Mouse (Mus musculus): Measurements from ENCODE around the gene 1700020L24Rik. TPM values are rescaled to one million over a fixed set of nuclear protein-coding genes. Genes with fewer than 3 reads are reported as not detected.

The 1700020L24Rik gene
- total RNA-seq (2021) = 0.37 and 0.75 TPM in 2 replicates
- long read RNA-seq, experiment 1, partial matches to known transcripts = 0 of 1 reads
- long read RNA-seq, experiment 1, other reads (novel, unspliced or antisense) = 1 of 1 reads
- long read RNA-seq, experiment 2 = 0 reads

DNA sequence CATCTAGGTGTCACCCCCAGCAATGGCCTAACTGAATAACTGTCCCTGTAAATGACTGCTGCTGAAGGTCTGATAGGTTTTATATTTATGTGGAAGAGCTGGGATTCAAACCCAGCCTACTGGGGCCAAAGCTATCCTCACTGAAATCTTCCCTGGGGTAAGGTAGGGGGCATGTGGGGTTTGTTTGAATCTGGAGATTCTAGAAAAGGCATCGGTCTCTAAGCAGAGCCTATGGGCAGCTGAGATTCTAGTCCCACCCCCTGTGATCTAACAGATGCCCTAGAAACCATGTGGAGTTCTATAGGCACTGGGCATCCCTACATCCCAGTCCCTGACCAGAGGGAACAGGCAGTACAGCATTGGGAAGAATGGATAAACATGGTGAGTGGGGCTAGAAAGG, at the start of gene 1700020L24Rik:
Gene 1700020L24Rik, plus strand, starts transcription at position 301 of the 400 bp plus-strand sequence.
- DNase-seq = no peak

DNA sequence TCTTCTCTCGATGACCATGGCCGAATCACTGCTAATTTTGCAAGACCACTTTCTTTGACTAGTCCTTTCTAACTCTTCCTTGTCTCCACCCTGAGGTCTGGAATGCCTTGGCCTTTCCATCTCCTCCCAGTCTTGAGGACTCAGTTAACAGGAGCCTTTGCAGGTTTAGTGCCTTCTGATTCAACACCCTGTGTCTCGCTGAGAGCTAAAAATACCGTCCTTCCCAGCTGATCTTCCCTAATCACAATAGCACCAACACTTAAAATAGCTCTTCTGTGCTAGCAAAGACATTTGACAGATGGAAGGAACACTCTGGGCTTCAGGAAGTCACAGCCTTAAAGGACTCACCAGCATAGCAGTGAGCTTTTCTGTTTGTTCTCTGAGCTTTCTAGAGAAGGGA, 44.4 kb upstream of the 1700020L24Rik start:
- no peak for DNase-seq

DNA sequence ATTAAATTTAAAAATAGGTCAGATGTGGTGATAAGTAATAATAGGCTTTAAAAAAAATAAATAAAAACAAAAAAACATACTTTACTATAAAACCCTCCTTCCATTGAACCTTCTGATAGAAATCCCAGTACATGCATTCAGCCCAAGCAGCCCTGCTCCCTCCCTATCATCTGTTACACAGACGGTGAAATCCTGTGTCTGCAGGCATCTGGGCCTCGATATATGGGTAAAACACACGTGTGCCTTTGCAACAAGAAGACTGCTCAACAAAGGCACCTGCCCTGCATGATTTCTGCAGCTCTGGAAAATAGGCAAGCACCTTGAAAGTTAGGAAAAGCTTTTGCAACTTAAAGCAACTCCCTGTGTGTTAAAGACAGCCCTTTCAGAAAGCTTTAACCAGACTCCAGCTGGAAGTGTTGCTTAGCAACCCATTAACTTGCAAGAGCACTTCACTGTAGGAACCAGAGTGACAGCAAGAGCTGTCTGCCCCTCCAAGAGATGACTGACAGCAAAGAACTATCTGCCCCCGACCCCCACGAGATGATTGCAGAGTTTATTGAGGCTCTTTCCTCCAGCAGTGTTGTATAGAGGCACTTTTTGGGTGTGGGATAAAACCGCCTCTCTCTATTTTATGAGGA, 42.6 kb upstream of the 1700020L24Rik start:
- no peak for DNase-seq

DNA sequence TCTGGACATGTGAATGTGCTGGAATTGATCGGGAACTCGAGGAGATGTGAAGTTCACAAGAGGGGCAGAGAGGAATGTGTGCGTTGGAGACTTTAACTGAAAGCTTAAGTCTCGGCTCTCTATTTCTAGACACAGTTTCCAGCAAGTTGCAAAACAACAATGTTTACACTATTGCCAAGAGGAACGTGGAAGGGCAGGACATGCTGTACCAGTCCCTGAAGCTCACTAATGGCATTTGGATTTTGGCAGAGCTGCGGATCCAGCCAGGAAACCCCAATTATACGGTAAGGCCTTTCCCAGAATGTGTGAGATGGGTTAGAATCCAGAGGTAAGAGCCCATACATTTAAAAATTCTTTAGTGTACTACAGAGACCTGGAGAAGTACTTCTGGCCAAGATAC, 39.9 kb upstream of the 1700020L24Rik start:
- no peak for DNase-seq

DNA sequence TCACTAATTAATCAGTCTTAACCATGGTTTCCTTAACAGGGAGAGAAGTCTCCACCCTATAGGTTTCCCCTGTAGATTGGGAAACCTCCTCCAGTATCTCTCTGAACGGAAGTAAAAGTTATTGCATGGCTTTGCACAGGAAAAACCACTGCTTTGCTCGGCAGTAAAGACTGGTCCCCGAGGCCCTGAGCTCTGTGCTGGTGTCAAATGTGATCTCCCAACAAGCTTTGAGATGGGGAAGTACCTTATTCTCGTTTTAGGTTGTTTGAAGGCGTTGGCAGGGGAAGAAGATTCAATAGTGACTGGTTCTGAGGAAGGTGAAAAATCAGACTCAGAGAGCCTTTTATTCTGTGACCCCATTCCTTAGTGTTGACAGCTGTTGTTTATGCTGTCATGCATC, 38.8 kb upstream of the 1700020L24Rik start:
- no peak for DNase-seq

DNA sequence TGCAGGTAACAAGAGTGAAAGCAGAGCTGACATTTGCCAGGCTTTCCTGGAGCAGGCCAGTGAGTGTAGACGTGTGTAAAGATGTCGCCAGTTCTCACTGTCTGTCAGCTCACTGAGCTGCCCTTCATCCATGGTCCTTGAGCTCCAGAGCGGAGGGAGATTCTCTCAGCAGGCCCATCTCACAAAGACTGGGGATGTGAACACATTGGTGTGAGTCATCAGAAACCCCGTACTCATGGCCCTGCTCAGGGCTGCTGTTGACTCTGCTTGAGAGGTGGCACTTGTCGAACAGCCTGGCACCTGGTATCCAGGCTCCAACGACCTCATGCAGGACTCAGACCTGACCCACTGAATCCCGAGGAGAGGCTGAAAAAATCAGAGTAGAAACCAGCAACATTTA, 33.7 kb upstream of the 1700020L24Rik start:
- no peak for DNase-seq

DNA sequence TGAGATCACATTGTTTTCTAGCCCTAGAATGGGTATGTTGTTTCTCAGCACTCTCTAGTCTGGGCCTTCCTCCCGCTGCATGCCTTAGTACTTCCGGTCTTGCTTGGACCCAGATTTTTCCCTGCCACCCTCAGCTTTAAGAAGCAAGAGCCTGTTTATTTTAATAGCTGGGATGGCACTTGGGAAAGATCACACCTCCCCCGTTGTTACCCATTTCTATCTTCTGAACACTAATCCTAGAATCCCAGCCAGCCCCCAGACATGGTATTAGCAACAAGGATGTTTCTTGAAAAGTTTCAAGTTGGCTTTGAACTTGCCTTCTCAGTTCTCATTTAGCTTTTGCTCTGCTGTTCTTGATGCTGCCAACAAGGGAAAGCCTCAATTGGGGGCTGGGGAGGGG, 31.1 kb upstream of the 1700020L24Rik start:
- no peak for DNase-seq

DNA sequence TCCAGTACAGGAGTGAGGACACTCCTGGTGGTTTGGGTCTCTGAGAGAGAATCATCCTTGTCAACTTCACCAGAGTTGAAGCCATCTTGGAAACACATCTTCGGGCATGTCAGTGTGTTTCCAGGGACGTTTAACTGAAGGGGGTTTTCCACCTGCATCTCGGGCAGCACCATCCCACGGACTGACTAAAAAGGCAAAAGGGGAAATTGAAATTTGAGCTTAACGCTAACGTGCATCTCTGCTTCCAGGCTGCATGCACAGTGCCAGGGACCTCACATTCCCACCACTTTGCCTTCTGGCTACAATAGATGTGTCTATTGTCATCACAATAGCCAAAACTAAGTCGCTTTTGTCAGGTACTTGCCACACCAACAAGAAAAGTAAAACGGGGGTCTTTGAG, 29.2 kb upstream of the 1700020L24Rik start:
- no peak for DNase-seq

DNA sequence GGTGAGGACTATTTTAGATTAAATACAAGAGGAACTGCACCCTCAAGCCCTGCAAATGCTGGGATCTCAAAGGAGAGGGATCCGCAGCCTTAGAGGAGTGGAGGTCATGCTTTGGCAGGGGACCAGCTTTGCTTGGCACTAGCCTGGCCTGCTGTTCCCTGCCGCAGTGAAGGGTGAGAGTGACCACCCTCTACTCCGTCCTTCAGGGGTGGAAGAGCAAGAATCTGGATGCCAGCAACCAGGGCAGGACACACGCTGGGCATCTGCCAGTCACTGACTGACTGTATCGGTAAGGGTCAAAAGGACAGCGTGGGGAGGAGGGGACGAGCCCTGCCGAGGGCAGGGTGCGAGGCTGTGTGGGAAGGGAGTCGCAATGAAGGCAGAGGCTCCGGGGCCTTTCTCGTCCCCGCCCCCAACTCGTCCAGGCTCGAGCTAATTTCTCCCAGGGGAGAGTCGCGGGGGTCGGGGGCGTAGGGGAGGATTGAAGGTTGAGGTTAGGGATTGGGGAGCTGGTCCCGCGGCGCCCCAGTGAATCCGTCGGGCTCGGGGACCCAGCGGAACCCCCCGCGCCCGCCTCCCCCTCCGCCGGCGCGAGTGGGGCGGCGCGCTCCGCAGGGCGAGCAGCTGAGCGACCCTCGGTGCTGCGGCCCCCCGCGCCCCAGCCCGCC, 28.3 kb upstream of the 1700020L24Rik start, which contains the start of gene Rasl10b:
Gene Rasl10b, plus strand, starts transcription at position 51 of the 668 bp plus-strand sequence.
- DNase-seq = peak; percentile 61

DNA sequence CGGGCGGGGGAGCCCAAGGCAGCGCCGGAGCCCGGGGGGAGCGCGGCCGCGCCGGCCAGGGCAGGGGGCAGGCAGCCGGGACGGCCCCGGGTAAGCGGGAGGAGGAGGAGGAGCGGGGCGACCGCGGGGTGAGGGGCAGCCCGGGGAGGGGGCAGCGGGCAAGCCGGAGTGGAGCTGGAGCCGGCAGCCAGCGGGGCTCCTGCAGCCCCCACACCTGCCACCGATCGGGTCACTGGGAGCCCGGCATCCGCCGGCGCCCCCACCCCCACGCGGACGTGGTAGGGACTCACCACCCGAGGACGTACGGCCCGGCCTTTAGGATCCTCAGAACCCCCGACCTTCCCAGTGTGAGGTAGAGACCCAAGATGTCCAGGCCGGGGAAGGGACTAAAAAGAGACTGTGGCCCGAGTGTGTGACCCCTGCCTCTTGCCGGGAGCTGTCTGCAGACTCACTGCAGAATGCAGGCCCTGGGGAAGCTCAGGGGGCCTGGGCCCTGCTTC, 27.6 kb upstream of the 1700020L24Rik start:
- peak; percentile 34 for DNase-seq

DNA sequence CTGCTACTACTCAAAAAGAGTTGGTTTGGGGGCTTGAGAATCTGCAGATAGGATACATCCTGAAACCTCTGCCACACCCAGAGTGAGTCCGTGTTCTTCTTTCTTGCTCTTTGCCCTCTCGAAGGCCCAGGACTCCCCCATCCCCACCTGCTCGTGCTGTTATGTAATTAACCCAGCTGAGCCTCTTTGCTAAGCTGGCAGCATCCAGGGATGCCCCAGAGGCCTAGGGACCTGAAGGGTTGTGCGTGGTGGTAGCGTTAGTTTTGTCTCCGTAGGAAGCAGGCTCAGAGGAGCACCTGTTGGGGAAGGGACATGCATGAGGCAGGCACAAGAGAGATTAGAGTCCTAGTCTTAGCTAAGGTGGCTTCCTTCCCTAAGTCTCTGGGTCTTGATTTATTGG, 27.0 kb upstream of the 1700020L24Rik start:
- DNase-seq = no peak

DNA sequence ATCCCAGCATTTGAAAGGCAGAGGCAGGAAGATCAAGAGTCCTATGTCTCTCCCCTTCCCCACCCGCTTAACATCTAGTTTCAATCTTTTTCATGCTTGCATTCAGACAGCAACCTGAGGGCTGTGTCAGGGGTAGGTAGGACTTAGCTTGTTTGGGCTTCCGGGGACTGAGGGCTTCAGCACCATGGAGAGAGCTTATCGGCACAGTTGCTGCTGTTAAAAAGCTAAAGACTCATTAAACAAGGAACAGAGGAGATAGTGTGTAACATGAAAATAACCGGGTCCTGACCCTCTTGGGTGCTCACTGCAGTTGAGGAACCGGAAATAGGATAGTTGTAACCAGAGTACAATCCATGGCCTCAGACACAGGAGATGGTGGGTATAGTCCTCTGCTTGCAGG, 20.4 kb upstream of the 1700020L24Rik start:
- peak; percentile 80 for DNase-seq

DNA sequence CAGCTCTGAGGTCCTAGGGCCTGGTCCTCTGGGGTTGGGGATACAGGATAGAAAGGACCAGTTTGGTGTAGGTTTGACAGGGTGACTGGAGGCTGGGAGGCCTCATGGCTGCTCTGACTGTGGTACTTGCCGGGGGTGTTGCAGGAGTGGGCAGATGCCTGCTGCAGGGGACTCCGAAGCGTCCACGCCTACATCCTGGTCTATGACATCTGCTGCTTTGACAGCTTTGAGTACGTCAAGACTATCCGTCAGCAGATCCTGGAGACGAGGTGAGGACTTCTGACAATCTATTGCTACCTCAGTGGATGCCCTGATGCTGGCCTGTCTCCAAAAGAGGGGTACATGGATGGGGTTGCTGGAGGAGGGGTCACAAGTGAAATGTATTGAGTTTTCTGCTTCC, 19.8 kb upstream of the 1700020L24Rik start:
- no peak for DNase-seq

DNA sequence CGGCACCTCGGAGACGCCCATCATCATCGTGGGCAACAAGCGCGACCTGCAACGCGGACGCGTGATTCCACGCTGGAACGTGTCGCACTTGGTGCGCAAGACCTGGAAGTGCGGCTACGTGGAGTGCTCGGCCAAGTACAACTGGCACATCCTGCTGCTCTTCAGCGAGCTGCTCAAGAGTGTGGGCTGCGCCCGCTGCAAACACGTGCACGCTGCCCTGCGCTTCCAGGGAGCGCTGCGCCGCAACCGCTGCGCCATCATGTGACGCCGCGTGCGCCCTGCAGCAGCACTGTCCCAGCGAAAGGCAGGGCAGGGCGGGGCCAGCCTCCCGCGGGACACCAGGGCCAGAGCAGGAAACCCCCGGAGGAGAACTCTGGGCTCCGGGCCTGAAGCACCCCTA, 18.9 kb upstream of the 1700020L24Rik start:
- peak; percentile 29 for DNase-seq

DNA sequence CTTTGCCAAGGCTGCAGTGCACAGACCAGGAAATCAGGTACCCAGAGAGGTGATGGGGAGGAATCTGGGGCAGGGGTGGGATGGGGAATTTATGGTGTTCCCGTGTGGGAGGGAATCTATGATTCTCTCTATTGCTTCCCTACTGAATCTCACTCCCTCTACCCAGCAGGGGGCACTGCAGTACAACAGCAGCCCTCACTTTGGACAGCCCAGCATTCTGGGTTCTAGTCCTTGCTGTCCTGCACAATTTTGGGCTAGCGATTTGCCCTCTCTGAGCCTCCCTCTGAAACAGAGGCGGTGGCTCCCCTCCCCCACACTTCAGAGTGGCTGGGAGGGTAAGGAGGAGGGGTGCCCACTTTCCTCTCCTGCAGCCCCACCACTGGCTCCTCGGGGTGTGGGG, 17.1 kb upstream of the 1700020L24Rik start:
- DNase-seq = no peak

DNA sequence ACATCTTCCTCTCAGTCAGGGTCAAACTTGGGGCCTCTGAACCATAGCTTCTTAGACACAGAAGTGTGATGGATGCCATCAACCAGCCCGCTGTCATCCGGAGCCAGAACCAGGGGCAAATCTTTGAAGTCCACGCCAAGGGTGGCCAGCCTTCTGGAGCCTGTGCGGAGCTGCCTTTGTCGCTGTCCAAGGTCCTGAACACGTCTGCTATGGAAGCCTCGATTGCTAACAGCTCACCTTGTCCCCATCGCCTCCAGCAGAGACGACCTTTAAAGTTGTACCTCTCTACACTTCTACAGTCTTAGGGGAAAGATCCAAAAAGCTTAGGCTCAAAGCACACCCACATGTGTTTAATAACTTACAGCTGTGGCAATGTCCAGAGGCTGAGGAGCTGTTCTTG, 16.2 kb upstream of the 1700020L24Rik start:
- peak; percentile 90 for DNase-seq

DNA sequence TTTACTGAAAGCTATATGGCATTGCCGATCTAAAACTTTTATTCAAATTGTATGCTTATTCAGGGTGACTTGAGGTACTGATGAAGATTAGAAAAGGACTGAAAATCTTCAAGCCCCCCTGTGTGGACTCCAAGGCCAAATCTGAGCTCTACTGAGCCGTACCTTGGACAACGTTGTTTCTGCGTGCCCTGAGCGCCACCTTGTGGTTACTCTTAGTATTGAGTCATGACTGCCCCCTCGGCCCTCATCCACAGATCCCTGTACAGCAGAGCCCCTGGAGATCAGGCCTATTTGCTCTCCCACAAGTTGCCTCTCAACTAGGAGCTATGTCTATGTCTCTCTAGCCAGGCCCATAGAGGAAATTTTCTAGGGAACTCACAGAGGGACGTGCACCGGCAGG, 12.8 kb upstream of the 1700020L24Rik start:
- peak; percentile 81 for DNase-seq

DNA sequence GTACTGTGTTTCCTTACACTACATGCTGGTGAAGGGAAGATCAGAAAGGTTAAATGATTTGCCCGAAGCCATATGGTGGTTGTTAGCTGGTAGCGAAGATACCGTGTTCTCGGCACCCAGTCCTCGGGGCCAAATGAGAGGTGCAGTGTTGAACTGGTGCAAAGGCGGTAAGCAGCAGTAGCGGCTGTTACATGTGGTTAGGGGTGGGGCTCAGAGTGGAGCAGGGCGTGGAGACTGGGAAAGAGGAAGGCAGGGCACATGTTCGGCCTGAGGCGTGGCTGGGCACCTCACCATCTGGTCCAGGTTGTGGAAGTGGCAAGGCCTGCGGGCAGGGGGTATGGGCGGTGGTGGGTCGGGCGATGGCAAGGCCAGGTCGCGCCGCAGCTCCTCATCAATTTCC, 10.5 kb upstream of the 1700020L24Rik start:
- peak; percentile 47 for DNase-seq

DNA sequence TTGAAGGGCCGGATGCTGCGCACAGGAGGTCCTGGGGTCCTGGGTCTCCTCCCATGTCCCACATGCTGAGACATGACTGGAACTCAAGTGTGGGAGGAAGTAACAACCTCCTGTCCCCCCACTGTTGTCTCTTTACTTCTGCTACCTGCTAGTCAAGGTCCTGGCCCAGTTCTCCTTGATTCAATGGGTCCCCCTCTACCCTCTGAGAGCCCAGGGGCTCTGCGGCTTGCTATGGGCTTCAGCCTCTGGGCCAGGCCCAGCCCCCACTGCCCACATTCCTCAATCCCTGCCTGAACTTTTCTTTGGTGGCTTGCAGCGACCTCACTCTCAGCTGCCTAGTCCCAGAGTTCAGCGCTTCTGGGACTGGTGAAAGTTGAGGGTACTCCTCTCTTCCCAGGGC, 8.1 kb upstream of the 1700020L24Rik start, which contains the start of gene Gas2l2:
Gene Gas2l2, minus strand, starts transcription at position 101 of the 400 bp plus-strand sequence.
- DNase-seq = no peak

DNA sequence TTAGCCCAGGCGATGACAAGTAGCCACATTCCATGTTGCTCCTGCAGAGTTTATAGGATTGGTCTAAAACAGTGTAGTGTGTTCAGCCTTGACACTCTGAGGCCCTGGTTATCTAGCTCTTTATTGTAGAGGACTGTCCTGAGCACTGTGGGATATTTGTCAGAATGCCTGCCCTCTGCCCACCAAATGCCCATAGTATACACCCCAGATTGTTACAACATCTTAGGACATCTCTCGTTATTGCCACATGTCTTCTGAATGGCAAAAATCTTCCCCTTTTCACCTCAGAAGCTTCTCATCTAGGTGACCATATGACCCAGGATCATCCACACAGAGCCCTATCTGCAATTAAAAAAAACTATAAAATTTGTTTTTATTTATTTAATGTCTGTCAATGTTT, 4.9 kb upstream of the 1700020L24Rik start:
- DNase-seq = no peak

DNA sequence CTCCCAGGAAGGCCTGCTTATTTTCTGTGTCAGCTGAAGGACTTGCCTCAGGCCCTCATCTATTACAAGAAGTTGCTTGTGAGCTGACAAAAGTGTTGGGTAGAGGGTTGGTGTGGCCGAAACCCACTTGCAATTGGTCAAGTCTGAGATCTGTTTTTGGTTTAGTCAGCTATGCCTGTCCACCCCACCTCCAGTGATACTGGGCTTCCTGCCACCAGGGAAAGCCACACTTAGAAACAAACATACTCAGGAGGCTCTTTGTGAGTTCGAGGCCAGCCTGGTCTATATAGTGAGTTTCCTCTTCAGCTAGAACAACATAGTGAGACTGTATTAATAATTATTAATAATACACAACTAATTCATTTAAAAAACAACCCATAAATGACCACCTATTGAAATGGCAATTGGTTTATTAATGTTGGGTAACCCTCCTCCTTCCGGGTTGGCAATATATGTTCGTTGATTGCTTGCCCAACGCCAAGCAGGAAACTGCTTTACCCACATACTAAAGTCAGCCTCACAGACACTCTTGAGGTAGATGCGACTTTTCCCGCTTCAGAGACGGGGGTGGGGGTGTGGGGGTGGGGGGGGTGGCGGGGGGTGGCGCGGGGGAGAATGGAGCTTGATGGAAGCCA, 2.1 kb downstream of the 1700020L24Rik start:
- DNase-seq = no peak

DNA sequence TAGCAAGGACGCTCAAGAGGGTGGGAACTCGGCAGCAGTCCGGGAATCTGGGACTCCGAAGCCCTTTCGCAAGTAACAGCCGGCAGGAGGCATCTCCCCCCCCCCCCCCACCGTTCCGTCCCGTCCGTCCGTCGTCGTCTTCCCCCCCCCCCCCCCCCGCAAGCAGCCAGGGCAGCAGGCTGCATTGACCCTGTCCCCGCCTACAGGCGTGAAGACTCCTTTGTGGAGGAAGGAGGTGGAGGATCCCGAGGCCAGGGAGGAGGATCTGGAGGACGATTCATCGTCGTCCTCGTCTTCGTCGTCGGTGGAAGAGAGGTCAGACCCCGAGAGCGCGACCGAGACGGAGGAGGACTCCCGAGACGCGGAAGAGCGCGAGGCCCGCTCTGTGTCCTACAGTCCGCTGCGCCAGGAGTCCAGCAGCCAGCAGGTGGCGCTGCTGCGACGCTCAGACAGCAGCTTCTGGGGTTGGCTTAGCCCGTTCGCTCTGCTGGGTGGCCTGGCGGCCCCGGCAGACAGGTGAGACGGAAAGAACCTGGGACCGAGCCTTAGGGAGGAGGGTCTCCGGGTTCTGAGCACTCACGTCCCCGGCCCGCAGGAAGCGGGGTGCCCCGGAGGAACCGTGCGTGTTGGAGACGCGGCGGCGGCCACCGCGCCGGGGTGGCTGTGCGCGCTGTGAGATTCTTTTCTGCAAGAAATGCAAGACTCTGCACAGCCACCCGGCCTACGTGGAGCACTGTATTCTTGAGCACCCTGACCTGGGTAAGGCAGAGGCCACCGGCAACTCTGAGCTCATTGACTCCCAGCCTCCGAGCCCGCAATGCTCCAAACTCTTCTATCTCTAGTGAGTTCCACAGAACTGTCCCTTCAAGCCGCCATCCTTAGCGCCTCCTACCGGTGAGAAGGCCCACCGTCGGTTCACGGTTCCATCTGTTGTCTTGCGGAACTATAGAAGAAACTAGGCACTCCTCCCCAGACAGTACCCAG, 2.9 kb downstream of the 1700020L24Rik start:
- DNase-seq = peak; percentile 92

Data from adrenal gland, postnatal 14 days (tissue).